Mouse (Mus musculus): Measurements from ENCODE around the gene Vmn1r218. TPM values are rescaled to one million over a fixed set of nuclear protein-coding genes. Genes with fewer than 3 reads are reported as not detected.
"Not testable (repeated sequence)": the region's sequence is repeated elsewhere in the genome, so short reads cannot be mapped to it uniquely, and the experiment has no call there.

Vmn1r218 gene
- total RNA-seq (2012; rRNA removed) (not detected in 2 replicates), total RNA-seq (2014; rRNA removed) (not detected in 2 replicates), polyA plus RNA-seq (2012; ENCODE audit: insufficient read length, low read depth) (not detected in 2 replicates)

GRCm38 (mm10) chr13:23133099-23133498 lies at the start of gene Vmn1r218:
Gene Vmn1r218, plus strand, starts transcription at chr13:23133155.
- dilution Hi-C loops (cut with MboI; ENCODE audit: extremely low pct_ligation_motif_present, extremely low pct_unique_long_range_greater_than_20kb, low sequenced_read_pairs) (no loop called here), in situ Hi-C loops (cut with MboI; ENCODE audit: low pct_ligation_motif_present, low pct_unique_long_range_greater_than_20kb, low sequenced_read_pairs) (no loop called here)
- Histone ChIP-seq H3K4me3 (replicated peaks in 1 of 3; ENCODE audit: low read depth in 2 of 3, low read length in 2 of 3, poor library complexity in 1 of 3) (no peak within 1 kb of the TSS), H3K79me2 (replicated peaks; ENCODE audit: control insufficient read depth, extremely low read depth, insufficient read depth, poor library complexity, severe bottlenecking) (no peaks in the 10 kb centered on the region), H3K27me3 (replicated peaks) (no peaks in the 10 kb centered on the region), H3K4me2 (ENCODE audit: insufficient read depth, low read depth, poor library complexity, severe bottlenecking) (no peak within 1 kb of the TSS), H3K27ac (ENCODE audit: insufficient read depth, low read depth) (no peak within 1 kb of the TSS), H3K9me3 (replicated peaks; ENCODE audit: low read length) (no peaks in the 10 kb centered on the region), H3K4me1 (ENCODE audit: control insufficient read depth in 1 of 2, insufficient read depth in 2 of 2) (no peaks in the 10 kb centered on the region), H3K36me3 (replicated peaks in 1 of 2; ENCODE audit: control insufficient read depth in 1 of 2, insufficient read depth in 1 of 2, low read length in 1 of 2) (no peaks in the 10 kb centered on the region), H3K9ac (ENCODE audit: insufficient read depth, low read depth) (no peak within 1 kb of the TSS)
- DNase-seq (ENCODE audit: extremely low read depth): no peak
- TF ChIP-seq PAX5 (IDR thresholded peaks at IDR 0.05; ENCODE audit: low read length): no peak
- no peak for TF ChIP-seq MAFK (IDR thresholded peaks at IDR 0.05; ENCODE audit: insufficient replicate concordance, low read length)
- TF ChIP-seq POLR2A (IDR thresholded peaks at IDR 0.05; ENCODE audit: low read depth, low read length): no peak
- no peak for TF ChIP-seq NELFE (IDR thresholded peaks at IDR 0.05; ENCODE audit: low read depth, low read length)
- no peak for TF ChIP-seq BHLHE40 (IDR thresholded peaks at IDR 0.05; ENCODE audit: low read depth, low read length)
- TF ChIP-seq ELF1 (IDR thresholded peaks at IDR 0.05; ENCODE audit: low read depth, low read length): no peak
- no peak for TF ChIP-seq ZNF384 (IDR thresholded peaks at IDR 0.05; ENCODE audit: low read depth, low read length)
- TF ChIP-seq CHD1 (IDR thresholded peaks at IDR 0.05; ENCODE audit: low read depth, low read length): no peak
- TF ChIP-seq MAX (IDR thresholded peaks at IDR 0.05; ENCODE audit: low read length): no peak

GRCm38 (mm10) chr13:23094386-23094785 lies 38.6 kb upstream of the Vmn1r218 start:
- no peak for TF ChIP-seq JUN (IDR thresholded peaks at IDR 0.05; ENCODE audit: insufficient read depth, low read depth, low read length)
- no peak for TF ChIP-seq POLR2AphosphoS2 (IDR thresholded peaks at IDR 0.05; ENCODE audit: low read depth, low read length)
- no peak for TF ChIP-seq KAT2A (IDR thresholded peaks at IDR 0.05; ENCODE audit: insufficient replicate concordance, low read length)
- no peak for TF ChIP-seq PAX5 (IDR thresholded peaks at IDR 0.05; ENCODE audit: low read length)
- TF ChIP-seq RCOR1 (conservative IDR thresholded peaks at IDR 0.05; ENCODE audit: low read depth, low read length): no peak
- TF ChIP-seq TBP (conservative IDR thresholded peaks at IDR 0.05; ENCODE audit: low read depth, low read length): no peak
- TF ChIP-seq NRF1 (IDR thresholded peaks at IDR 0.05; ENCODE audit: low read depth, low read length): no peak
- no peak for TF ChIP-seq USF1 (IDR thresholded peaks at IDR 0.05; ENCODE audit: low read depth, low read length)
- no peak for TF ChIP-seq MXI1 (IDR thresholded peaks at IDR 0.05; ENCODE audit: low read depth, low read length)
- TF ChIP-seq UBTF (IDR thresholded peaks at IDR 0.05; ENCODE audit: low read depth, low read length): no peak
- TF ChIP-seq ETS1 (conservative IDR thresholded peaks at IDR 0.05; ENCODE audit: low read depth, low read length): no peak
- no peak for TF ChIP-seq CHD2 (IDR thresholded peaks at IDR 0.05; ENCODE audit: low read length)
- TF ChIP-seq EP300 (IDR thresholded peaks at IDR 0.05; ENCODE audit: low read length): no peak
- no peak for TF ChIP-seq RAD21 (IDR thresholded peaks at IDR 0.05; ENCODE audit: low read depth, low read length)
- no peak for TF ChIP-seq MAX (IDR thresholded peaks at IDR 0.05; ENCODE audit: low read length)
- no peak for TF ChIP-seq ZNF384 (IDR thresholded peaks at IDR 0.05; ENCODE audit: low read depth, low read length)

GRCm38 (mm10) chr13:23118126-23118525 lies 14.8 kb upstream of the Vmn1r218 start, which contains the start of gene Vmn1r217:
Gene Vmn1r217, minus strand, starts transcription at chr13:23118226.
- H3K27me3 ChIP-seq (replicated peaks); H3K4me1 ChIP-seq (ENCODE audit: control insufficient read depth in 1 of 2, insufficient read depth in 2 of 2); DNase-seq (ENCODE audit: extremely low read depth); H3K4me3 ChIP-seq (replicated peaks in 1 of 3; ENCODE audit: low read depth in 2 of 3, low read length in 2 of 3, poor library complexity in 1 of 3); H3K9me3 ChIP-seq (replicated peaks; ENCODE audit: low read length); H3K27ac ChIP-seq (ENCODE audit: insufficient read depth, low read depth); H3K4me2 ChIP-seq (ENCODE audit: insufficient read depth, low read depth, poor library complexity, severe bottlenecking); H3K36me3 ChIP-seq (replicated peaks in 1 of 2; ENCODE audit: control insufficient read depth in 1 of 2, insufficient read depth in 1 of 2, low read length in 1 of 2); in situ Hi-C loops (cut with MboI; ENCODE audit: low pct_ligation_motif_present, low pct_unique_long_range_greater_than_20kb, low sequenced_read_pairs); H3K79me2 ChIP-seq (replicated peaks; ENCODE audit: control insufficient read depth, extremely low read depth, insufficient read depth, poor library complexity, severe bottlenecking); H3K9ac ChIP-seq (ENCODE audit: insufficient read depth, low read depth); dilution Hi-C loops (cut with MboI; ENCODE audit: extremely low pct_ligation_motif_present, extremely low pct_unique_long_range_greater_than_20kb, low sequenced_read_pairs): not testable (repeated sequence)

More at GRCm38 (mm10) chr13:23094386-23094785, 38.6 kb upstream of the Vmn1r218 start:
- Histone ChIP-seq H3K27ac (ENCODE audit: insufficient read depth, low read depth) (no peak overlapping the region), H3K4me3 (replicated peaks in 1 of 3; ENCODE audit: low read depth in 2 of 3, low read length in 2 of 3, poor library complexity in 1 of 3) (no peak overlapping the region), H3K79me2 (replicated peaks; ENCODE audit: control insufficient read depth, extremely low read depth, insufficient read depth, poor library complexity, severe bottlenecking) (no peaks in the 10 kb centered on the region), H3K4me1 (ENCODE audit: control insufficient read depth in 1 of 2, insufficient read depth in 2 of 2) (no peaks in the 10 kb centered on the region), H3K27me3 (replicated peaks) (no peaks in the 10 kb centered on the region), H3K9ac (ENCODE audit: insufficient read depth, low read depth) (no peak overlapping the region), H3K36me3 (replicated peaks in 1 of 2; ENCODE audit: control insufficient read depth in 1 of 2, insufficient read depth in 1 of 2, low read length in 1 of 2) (no peaks in the 10 kb centered on the region), H3K9me3 (replicated peaks; ENCODE audit: low read length) (no peaks in the 10 kb centered on the region), H3K4me2 (ENCODE audit: insufficient read depth, low read depth, poor library complexity, severe bottlenecking) (no peak overlapping the region)
- DNase-seq (ENCODE audit: extremely low read depth): no peak
- in situ Hi-C loops (cut with MboI; ENCODE audit: low pct_ligation_motif_present, low pct_unique_long_range_greater_than_20kb, low sequenced_read_pairs): no loop called here
- dilution Hi-C loops (cut with MboI; ENCODE audit: extremely low pct_ligation_motif_present, extremely low pct_unique_long_range_greater_than_20kb, low sequenced_read_pairs): no loop called here
